Mouse (Mus musculus) frontal cortex, adult 2 months (tissue): Measurements from ENCODE around the gene Ctr9. TPM values are rescaled to one million over a fixed set of nuclear protein-coding genes. Genes with fewer than 3 reads are reported as not detected.

ENCODE experiments used
- DNase-seq, 2 experiments: peaks; one replicate each; pipeline ENCODE4 v3.0.0; 2022; ENCODE audit warnings: low spot score in 1 of 2; ENCODE audit errors: extremely low spot score in 1 of 2
- polyA plus RNA-seq: library from polyadenylated mRNA; depleted of rRNA; stranded (reverse); fragments of >200 nt; gene quantifications from 2 replicates; pipeline ENCODE4 v1.2.3, GENCODE M21; 2012; rRNA removed

Ctr9 gene
- 30.4 and 35.5 TPM in 2 replicates for polyA plus RNA-seq

GRCm38 (mm10) chr7:111028281-111029045, at the start of gene Ctr9:
Gene Ctr9 (plus strand): TSS chr7:111028951.
- peak; percentile 83 to 93 for DNase-seq

- DNase-seq = no peak
These were observed 47.7 kb upstream of the Ctr9 start for GRCm38 (mm10) chr7:110981036-110981435.

GRCm38 (mm10) chr7:110982053-110982705, 46.6 kb upstream of the Ctr9 start, which contains the start of gene Mrvi1:
Gene Mrvi1 (minus strand): TSS chr7:110982461.
- DNase-seq = no peak

GRCm38 (mm10) chr7:110982764-110983163, 46.0 kb upstream of the Ctr9 start:
- DNase-seq = peak in 1 of 2 experiments; percentile 62

GRCm38 (mm10) chr7:110983621-110984020, 45.1 kb upstream of the Ctr9 start:
- DNase-seq = no peak

DNA sequence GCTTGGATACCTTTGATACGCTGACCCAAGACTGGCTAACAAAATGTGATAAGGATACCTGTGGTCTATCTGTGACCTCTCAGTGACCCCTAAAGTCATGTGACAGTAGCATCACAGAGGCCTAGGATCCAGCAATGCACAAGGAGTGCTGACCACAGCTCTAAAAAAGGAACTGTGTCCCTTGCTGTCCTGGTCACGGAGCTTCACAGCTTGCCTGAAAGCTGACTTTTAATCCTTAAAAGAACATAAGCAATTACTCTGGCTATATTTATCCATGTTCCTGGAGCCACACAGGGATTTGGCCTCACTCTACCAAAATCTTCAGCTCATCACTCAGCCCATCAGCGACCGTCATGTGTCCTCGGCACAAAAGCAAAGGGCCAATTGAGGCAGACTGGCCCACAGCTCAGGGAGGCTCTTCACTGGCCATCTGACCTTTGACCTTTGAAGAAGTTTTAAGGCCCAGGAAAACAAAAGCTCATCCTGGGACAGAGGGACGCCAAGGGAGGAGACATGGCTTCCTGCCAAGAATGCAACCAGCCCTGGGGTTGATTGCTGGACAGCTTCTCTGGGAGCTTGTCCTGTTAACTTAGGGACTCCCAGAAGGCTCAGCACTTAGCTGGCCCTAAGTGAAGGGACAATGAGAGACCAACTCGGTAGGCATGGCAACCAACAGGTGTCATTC, 43.0 kb upstream of the Ctr9 start:
- DNase-seq = no peak

DNA sequence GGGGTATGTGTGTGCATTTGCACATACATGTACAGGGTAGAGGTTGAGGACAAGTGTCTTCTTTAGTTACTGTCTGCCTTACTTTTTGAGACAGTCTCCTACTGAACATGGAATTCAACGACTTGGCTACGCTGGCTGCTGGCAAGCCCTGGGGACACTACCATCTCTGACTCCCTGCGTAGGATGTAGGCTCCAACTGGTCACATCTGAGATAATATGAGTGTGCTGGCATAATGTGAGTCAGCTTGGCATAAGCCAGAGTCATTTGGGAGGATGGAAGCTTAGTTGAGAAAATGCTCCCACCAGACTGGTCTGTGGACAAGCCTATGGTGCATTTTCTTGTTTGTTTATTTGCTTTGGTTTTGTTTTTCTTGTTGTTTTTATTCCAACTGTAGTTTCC, 40.7 kb upstream of the Ctr9 start:
- DNase-seq = peak; percentile 20 to 61

DNA sequence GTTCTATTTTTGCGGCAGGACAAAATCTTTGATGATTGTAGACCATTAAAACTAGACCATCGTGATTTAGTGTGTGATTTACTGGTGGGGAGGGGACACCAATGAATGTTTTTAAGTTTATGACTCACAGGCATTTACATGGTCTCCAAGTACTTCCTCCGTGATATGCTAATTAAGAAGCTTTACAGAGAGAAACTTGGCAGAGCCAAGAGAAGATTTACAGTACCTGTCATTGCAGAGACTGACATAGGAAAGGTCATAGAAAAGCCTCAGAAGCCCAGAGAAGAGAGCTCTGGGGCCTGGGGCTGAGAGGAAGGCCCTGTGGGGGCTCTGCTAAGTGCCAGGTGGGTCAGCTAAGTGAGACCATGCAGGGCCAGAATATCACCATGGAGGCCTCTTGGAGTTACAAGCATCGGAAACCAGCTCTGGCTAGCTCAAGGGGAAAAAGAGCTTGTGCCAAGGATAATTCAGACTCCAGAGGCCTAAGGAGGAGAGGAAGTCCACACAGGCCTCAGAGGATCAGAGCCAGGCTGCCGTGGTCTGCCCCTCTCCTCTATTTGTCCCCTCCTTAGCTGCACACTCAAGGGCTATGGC, 39.4 kb upstream of the Ctr9 start:
- no peak for DNase-seq

DNA sequence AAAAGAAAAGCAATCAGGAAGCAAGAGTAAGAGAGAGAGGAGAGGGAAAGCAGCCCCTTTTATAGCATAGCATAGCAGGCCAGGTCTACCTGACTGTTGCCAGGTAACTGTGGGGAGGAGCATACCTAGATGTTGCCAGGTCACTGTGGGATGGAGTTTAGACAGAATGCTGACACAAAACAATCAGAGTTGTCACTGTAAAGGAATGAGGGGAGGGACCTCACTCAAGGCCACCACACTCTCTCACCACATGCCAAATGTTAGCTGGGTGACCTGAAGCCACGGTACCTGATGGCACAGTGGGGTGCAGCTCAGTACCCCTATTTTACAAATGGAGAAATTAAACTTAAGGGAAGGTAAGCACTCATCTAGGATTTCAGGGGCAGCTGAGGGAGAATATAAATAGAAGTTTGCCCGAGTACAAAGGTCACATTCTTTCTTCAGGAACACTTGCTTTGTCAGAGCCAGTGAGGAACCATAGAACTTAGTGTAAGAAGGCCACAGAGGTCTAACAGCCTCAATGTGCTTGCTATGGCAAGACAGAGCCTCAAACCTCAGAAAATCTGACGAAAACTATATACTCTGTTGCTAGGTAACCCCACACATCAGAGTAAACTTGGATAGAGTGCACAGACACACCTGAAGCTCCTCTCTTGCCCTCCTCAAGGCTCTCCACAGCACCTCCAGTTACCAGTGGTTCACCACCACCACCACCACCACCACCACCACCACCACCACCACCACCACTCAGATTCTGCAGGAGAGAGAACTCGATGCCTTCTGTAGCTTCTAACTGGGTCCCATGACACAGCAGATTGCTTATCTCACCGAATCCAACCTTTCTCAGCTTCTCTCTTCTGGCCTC, 38.2 kb upstream of the Ctr9 start:
- no peak for DNase-seq

- no peak for DNase-seq
These were observed 37.6 kb upstream of the Ctr9 start for GRCm38 (mm10) chr7:110991221-110991494.

DNA sequence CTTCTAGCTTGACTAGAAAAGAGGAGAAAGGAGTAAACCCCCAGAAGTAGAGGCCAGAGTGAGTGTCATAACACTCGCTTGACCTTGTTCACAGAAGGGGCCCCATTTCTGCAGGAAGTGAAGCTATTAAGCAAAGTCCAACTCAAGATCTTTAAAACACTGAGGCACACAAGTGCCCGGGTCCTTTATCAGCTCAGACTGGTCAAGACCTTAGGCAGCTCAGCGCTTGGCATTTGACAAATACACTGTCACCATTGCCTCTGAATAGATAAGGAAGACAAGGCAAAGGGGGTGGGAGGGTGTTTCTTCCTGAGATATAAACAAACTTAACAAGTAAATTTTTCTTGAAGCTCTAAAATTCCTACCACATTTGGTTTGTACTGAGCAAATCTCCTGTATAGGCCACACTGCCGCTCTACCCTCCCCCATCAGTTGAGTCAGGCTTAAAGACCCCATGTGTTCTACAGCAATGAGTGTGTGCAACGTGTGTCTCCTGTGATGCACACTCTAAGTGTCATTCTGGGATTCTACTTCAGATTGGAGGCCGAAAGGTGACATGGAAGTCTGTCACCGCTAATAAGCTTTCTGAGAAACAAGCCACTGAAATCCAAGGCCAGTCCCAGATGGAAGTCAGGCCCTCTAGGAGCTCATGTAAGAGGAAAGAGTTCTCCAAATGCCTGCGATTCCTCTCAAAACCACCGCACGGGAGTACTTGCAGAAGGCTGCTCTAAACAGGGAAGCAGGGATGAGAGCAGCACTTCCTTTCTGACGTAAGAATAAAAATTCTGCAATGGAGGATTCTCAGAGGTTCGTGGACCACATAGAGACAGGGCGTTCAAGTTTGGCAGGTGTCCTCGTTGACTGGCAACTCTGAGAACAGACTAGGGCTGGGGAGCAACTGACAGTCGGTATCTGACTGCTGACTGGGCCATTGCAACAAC, 29.6 kb upstream of the Ctr9 start:
- DNase-seq = no peak

DNA sequence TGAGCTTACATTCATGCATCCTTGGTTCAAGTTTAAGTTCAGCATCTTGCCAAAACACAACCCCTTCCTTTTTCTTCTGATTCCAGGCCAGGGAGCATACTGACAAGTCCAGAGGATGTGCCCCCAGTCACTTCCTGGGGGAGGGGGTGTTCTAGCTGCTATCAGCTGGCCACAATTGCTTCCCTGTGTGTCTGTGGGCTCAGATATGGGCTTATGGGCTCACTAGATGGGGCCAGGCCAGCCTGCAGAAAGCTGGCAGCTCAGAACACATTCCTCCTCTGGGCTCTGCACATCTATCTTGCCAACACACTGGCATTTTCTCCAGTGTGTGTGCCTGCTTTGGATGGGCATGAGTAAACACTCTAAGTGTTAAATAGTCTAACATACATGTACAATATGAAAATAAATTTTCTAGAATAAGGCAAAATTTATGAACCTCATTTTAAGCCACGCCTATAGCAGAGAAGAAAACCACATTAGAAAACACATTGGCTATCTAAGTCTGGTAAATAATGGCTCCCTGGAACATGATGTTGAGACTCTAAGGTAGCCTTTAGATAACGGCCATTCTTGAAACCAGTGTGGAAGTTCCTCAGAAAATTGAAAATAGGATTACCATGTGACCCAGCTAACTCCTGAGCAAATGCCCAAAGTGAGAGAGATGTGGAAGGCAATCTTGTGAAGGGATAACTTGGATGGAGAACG, 24.5 kb upstream of the Ctr9 start:
- no peak for DNase-seq

- DNase-seq = no peak
These were observed 14.6 kb upstream of the Ctr9 start for GRCm38 (mm10) chr7:111014039-111014605.

- DNase-seq = peak; percentile 58 to 93
These were observed 13.9 kb upstream of the Ctr9 start for GRCm38 (mm10) chr7:111014893-111015292.

DNA sequence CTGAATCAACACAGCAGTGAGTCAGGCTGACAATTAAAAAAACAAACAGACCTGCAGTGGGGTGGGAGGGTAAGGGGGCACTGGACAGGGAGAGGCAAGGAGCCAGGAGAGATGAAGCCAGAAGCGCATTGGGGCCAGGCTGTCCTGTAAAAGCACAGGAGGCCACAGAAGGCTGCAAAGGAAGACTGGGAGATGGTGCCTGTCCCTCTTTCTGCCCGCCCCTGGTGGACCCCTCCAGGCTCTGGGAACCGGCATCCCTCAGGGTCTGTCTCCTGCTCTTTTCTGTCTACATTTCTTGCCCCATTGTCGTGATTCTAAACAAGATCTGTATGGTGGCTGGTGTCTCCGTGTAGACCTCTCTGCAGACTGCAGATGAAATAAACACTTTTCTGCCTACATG, 13.0 kb upstream of the Ctr9 start:
- no peak for DNase-seq

GRCm38 (mm10) chr7:111016921-111017320, 11.8 kb upstream of the Ctr9 start:
- DNase-seq = peak in 1 of 2 experiments; percentile 39

DNA sequence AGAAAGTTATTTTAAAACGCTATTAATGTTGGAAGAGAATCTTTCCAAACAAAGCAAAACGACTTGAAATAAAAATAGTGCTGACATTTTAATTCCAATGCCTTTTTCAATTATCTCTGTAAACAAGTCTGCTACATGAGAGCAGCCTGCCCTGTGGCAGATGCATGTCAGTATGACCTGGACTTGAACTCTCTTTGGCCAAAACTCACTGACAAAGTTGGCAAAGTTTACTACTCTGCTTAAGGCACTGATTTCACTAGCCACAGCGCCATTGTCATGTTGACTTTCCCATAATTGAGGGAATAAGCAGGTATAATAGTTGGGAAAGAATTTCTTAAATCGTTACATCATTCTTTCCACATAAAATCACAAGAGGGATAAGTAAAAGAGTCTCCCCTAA, 7.9 kb upstream of the Ctr9 start:
- DNase-seq = no peak

DNA sequence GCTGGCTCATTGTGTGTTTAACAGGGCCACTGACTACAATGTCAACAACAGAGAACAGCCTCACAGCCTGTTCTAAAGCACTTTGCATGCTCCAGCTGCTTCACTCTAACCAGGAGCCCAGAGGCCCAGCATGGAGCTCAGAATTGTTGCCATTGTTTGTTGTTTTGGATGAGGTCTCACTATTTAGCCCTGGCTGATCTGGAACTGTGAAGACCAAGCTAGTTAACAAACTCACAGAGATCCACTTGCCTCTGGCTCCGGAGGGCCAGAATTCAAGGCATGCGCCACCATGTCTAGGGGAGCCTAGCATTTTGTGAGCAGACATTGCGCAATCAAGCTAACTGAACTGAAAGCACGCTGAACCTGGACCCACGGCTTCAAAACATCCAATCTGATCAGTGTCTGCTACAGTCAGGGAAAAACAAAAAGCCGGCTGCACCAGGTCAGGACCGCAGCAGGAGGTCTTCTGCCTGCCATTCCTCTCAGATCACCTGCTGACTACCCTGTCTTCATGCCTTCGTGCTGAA, 4.6 kb upstream of the Ctr9 start:
- DNase-seq = no peak
